In genomic region chr19:43874351-43874750, GRCm38 (mm10) we compare ENCODE assay signal across 29 mouse cellular contexts.
A peak's percentile ranks its signal among the peaks of the same experiment; 100 is the strongest.
DNase-seq lines count a peak whose midpoint lies in the region; ATAC-seq and TF ChIP-seq lines count a peak whose summit lies in the region.
"Had no signal": no experiment of that assay in that cellular context is flagged by ENCODE, and none has a peak within 500 bp of the region (broad histone marks: within the 10 kb centered on the region; RNA-seq: fewer than 3 reads in every experiment).

No protein-coding gene starts in this region.

- H3K4me1 ChIP-seq in stomach, embryonic 15.5 days = peaks cover 22% of the 10 kb centered on the region; the same call in 1 of the 2 replicates
- no peaks in the 10 kb centered on the region for H3K4me1 ChIP-seq in stomach, postnatal 0 days (replicated peaks; ENCODE audit: control insufficient read depth, insufficient read depth)
- H3K4me1 ChIP-seq in small intestine, adult 2 months (ENCODE audit: control insufficient read depth, insufficient read depth, insufficient read length, low read length) = peaks cover 24% of the 10 kb centered on the region

- no peak overlapping the region for H3K4me3 ChIP-seq in stomach, embryonic 15.5 days (replicated peaks)
- no peak overlapping the region for H3K4me3 ChIP-seq in stomach, postnatal 0 days (ENCODE audit: low read depth, low read length)
- no peak overlapping the region for H3K4me3 ChIP-seq in small intestine, adult 2 months (ENCODE audit: low read depth, low read length)
- no peak overlapping the region for H3K4me3 ChIP-seq in layer of hippocampus, adult 2 months
- H3K4me3 ChIP-seq: embryonic facial prominence, embryonic 13.5 days; embryonic facial prominence, embryonic 15.5 days; erythroblast, embryonic 14.5 days; forebrain, embryonic 13.5 days; forebrain, embryonic 15.5 days had no signal

- TF ChIP-seq CTCF in stomach, postnatal 0 days (IDR thresholded peaks at IDR 0.05; ENCODE audit: low read depth) = no peak
- TF ChIP-seq CTCF in small intestine, adult 2 months (IDR thresholded peaks at IDR 0.05; ENCODE audit: extremely low read depth, insufficient read length, insufficient replicate concordance, low read depth, low read length) = no peak
- no peak for TF ChIP-seq CTCF in layer of hippocampus, adult 2 months (conservative IDR thresholded peaks at IDR 0.05)

- WGBS in stomach, embryonic 15.5 days = 92% methylated on average over 11 of the region's 11 CpGs
- 92% methylated on average over 11 of the region's 11 CpGs for WGBS in stomach, postnatal 0 days
- WGBS in small intestine, adult 2 months = 87% methylated on average over 11 of the region's 11 CpGs

- ATAC-seq in stomach, embryonic 15.5 days (ENCODE audit: insufficient read depth, low FRiP score, low read depth) = peak; percentile 24; the same call in 1 of the 2 replicates
- no peak for ATAC-seq in stomach, postnatal 0 days (ENCODE audit: low FRiP score, low TSS enrichment)
- ATAC-seq: activated CD4-positive, CD25-positive, alpha-beta regulatory T cell, adult 4 months; CD4-positive, CD25-positive, alpha-beta regulatory T cell, adult 4 months; forebrain, embryonic 13.5 days; forebrain, embryonic 15.5 days; forebrain, postnatal 0 days; Patski had no signal

- H3K36me3 ChIP-seq in stomach, embryonic 15.5 days = peaks cover 37% of the 10 kb centered on the region
- H3K36me3 ChIP-seq in stomach, postnatal 0 days (ENCODE audit: control insufficient read depth, insufficient read depth, low read length) = peaks cover 22% of the 10 kb centered on the region
- peaks cover 45% of the 10 kb centered on the region for H3K36me3 ChIP-seq in small intestine, adult 2 months (ENCODE audit: control insufficient read depth, insufficient read depth, low read length)
- H3K36me3 ChIP-seq: G1E had no signal

- no peak for TF ChIP-seq POLR2A in small intestine, adult 2 months (IDR thresholded peaks at IDR 0.05; ENCODE audit: low read depth, low read length)

- no peak overlapping the region for H3K27ac ChIP-seq in stomach, embryonic 15.5 days
- no peak overlapping the region for H3K27ac ChIP-seq in stomach, postnatal 0 days (replicated peaks)
- peak overlapping the region; percentile 21; the same call in 1 of the 2 replicates for H3K27ac ChIP-seq in small intestine, adult 2 months (ENCODE audit: insufficient read depth, low read depth, low read length)
- H3K27ac ChIP-seq in layer of hippocampus, adult 2 months = no peak overlapping the region
- H3K27ac ChIP-seq: embryonic facial prominence, embryonic 13.5 days; embryonic facial prominence, embryonic 15.5 days; forebrain, embryonic 13.5 days; forebrain, embryonic 15.5 days had no signal

- no peak for TF ChIP-seq EP300 in stomach, postnatal 0 days (optimal IDR thresholded peaks at IDR 0.05)

- H3K9ac ChIP-seq in stomach, embryonic 15.5 days = no peak overlapping the region
- no peak overlapping the region for H3K9ac ChIP-seq in stomach, postnatal 0 days (ENCODE audit: low read length)
- H3K9ac ChIP-seq: embryonic facial prominence, embryonic 13.5 days; embryonic facial prominence, embryonic 15.5 days; forebrain, embryonic 13.5 days; forebrain, embryonic 15.5 days; forebrain, postnatal 0 days had no signal

- H3K9me3 ChIP-seq in stomach, embryonic 15.5 days = no peaks in the 10 kb centered on the region
- H3K9me3 ChIP-seq in stomach, postnatal 0 days (ENCODE audit: control insufficient read depth, low read length) = no peaks in the 10 kb centered on the region
- H3K9me3 ChIP-seq: embryonic facial prominence, embryonic 13.5 days; embryonic facial prominence, embryonic 15.5 days; forebrain, embryonic 13.5 days; forebrain, embryonic 15.5 days; G1E had no signal

- no peak for DNase-seq in stomach, postnatal 0 days (ENCODE audit: low spot score)
- DNase-seq in ES-CJ7 (ENCODE audit: low read depth, low spot score) (peak; percentile 83), R1 (ENCODE audit: low read depth, low spot score) (peak; percentile 83)
- no peak for DNase-seq in frontal cortex, adult 2 months (ENCODE audit: extremely low spot score in 1 of 2, low spot score in 1 of 2)
- DNase-seq in layer of hippocampus, adult 2 months (ENCODE audit: low spot score in 2 of 2) = no peak
- DNase-seq in adrenal gland, adult 8-10 months = no peak
- DNase-seq: adrenal gland, postnatal 10 days; adrenal gland, postnatal 25 days; B cell, adult 2 months; cerebellum, adult 11 months; cerebellum, adult 18-20 months; cerebellum, adult 8-10 months; cerebellum, adult 9-11 months; cerebellum, postnatal 14 days; cerebellum, postnatal 36 days; embryo, embryonic 11 days; forebrain, postnatal 0 days had no signal

- no peaks in the 10 kb centered on the region for H3K27me3 ChIP-seq in stomach, embryonic 15.5 days (replicated peaks)
- no peaks in the 10 kb centered on the region for H3K27me3 ChIP-seq in stomach, postnatal 0 days (ENCODE audit: control insufficient read depth, insufficient read depth, low read length)
- no peaks in the 10 kb centered on the region for H3K27me3 ChIP-seq in small intestine, adult 2 months (ENCODE audit: control insufficient read depth, insufficient read depth, low read length)
- H3K27me3 ChIP-seq: CH12.LX; embryonic facial prominence, embryonic 13.5 days; embryonic facial prominence, embryonic 15.5 days; forebrain, embryonic 13.5 days; forebrain, embryonic 15.5 days; Patski had no signal

- H3K4me2 ChIP-seq in stomach, embryonic 15.5 days = no peak overlapping the region
- no peak overlapping the region for H3K4me2 ChIP-seq in stomach, postnatal 0 days (replicated peaks; ENCODE audit: low read depth)
- H3K4me2 ChIP-seq: embryonic facial prominence, embryonic 13.5 days; embryonic facial prominence, embryonic 15.5 days; forebrain, embryonic 13.5 days; forebrain, embryonic 15.5 days had no signal

Comparison
In these comparisons a context has a peak if more than half of its experiments do, and no peak if none do; other contexts are left out.
1. DNase-seq: peak in ES-CJ7 (single experiment) and R1 (single experiment); none in stomach, postnatal 0 days (single experiment), frontal cortex, adult 2 months (0 of 2), layer of hippocampus, adult 2 months (0 of 2) and adrenal gland, adult 8-10 months (single experiment).